Mouse (Mus musculus) neural tube, embryonic 14.5 days (tissue): ENCODE results near the gene Tkt. TPM values are rescaled to one million over a fixed set of nuclear protein-coding genes. Genes with fewer than 3 reads are reported as not detected.
A peak's percentile ranks its signal among the peaks of the same experiment; 100 is the strongest.

Experiments used
- ATAC-seq: fragments of 200-750 bp; cut with Nextera tagmentation; 2 replicates; pipeline ENCODE4 v1.8.0; 2017; ENCODE audit warnings: low read depth, mild to moderate bottlenecking, moderate TSS enrichment, moderate library complexity
- H3K27ac ChIP-seq: fragments of 300-500 bp; sonication (generic); 2 replicates; pipeline ENCODE4 v1.5.1; 2014; ENCODE audit warnings: low read depth, mild to moderate bottlenecking, control low read depth, low read length, moderate library complexity, mixed read lengths
- H3K27me3 ChIP-seq: fragments of 300-500 bp; sonication (generic); 2 replicates; pipeline ENCODE4 v1.6.1; 2014; ENCODE audit warnings: low read length; ENCODE audit not compliant: control insufficient read depth, insufficient read depth
- H3K36me3 ChIP-seq: fragments of 300-500 bp; sonication (generic); 2 replicates; pipeline ENCODE4 v1.6.1; 2014; ENCODE audit warnings: low read length, mixed read lengths; ENCODE audit not compliant: control insufficient read depth, insufficient read depth
- H3K4me1 ChIP-seq: fragments of 300-500 bp; sonication (generic); 2 replicates; pipeline ENCODE4 v1.6.1; 2014; ENCODE audit warnings: low read length; ENCODE audit not compliant: control insufficient read depth, insufficient read depth
- H3K4me2 ChIP-seq: fragments of 300-500 bp; sonication (generic); 2 replicates; pipeline ENCODE4 v1.6.1; 2014; ENCODE audit warnings: mild to moderate bottlenecking, low read depth, low read length, control low read depth
- H3K4me3 ChIP-seq: fragments of 300-500 bp; sonication (generic); 2 replicates; pipeline ENCODE4 v1.5.1; 2014; ENCODE audit warnings: low read depth, low read length, control low read depth, mixed read lengths
- H3K9ac ChIP-seq: fragments of 300-500 bp; sonication (generic); replicated peaks from 2 replicates; pipeline ENCODE4 v1.6.1; 2014; ENCODE audit warnings: low read depth, mild to moderate bottlenecking, control low read depth, low read length, mixed read lengths
- H3K9me3 ChIP-seq: fragments of 300-500 bp; sonication (generic); 2 replicates; pipeline ENCODE4 v1.6.1; 2016; ENCODE audit warnings: low read length; ENCODE audit not compliant: control insufficient read depth
- WGBS: fragments of 180-500 bp; shearing (Covaris S2); extraction: QIAGEN DNeasy Blood & Tissue Kit; methylation state at CpG from one replicate; pipeline ENCODE4 v1.1.7; 2014; 5-methylcytosine and 5-hydroxymethylcytosine counted together
- microRNA-seq: library from miRNA; unstranded; fragments of <30 nt; microRNA quantifications from one replicate; pipeline ENCODE4, GENCODE M21; 2016
- polyA plus RNA-seq: library from polyadenylated mRNA; unstranded; fragments of >200 nt; fragmentation: Nextera tagmentation; extraction: Ambion mirVana; gene quantifications from 2 replicates; pipeline ENCODE4 v1.2.1, GENCODE M21; 2014

Gene Tkt
- polyA plus RNA-seq, 1 experiment from 2014 or later: 81.9 TPM

- WGBS: 69% methylated on average over 2 of the region's 2 CpGs
- no peak overlapping the region for H3K27ac ChIP-seq
Measured at GRCm38 (mm10) chr14:30616751-30617150, 68.6 kb downstream of the Tkt start.

GRCm38 (mm10) chr14:30618746-30619275 lies 70.7 kb downstream of the Tkt start:
- Histone ChIP-seq H3K9ac (no peak overlapping the region), H3K27me3 (no peaks in the 10 kb centered on the region), H3K4me2 (no peak overlapping the region), H3K4me3 (no peak overlapping the region), H3K27ac (no peak overlapping the region), H3K9me3 (no peaks in the 10 kb centered on the region), H3K4me1 (no peaks in the 10 kb centered on the region), H3K36me3 (no peaks in the 10 kb centered on the region)
- no peak for ATAC-seq
- 91% methylated on average over 2 of the region's 2 CpGs for WGBS

More at GRCm38 (mm10) chr14:30616751-30617150, 68.6 kb downstream of the Tkt start:
- Histone ChIP-seq H3K4me3 (no peak overlapping the region), H3K9ac (no peak overlapping the region), H3K36me3 (no peaks in the 10 kb centered on the region), H3K4me1 (no peaks in the 10 kb centered on the region), H3K4me2 (no peak overlapping the region), H3K9me3 (no peaks in the 10 kb centered on the region), H3K27me3 (no peaks in the 10 kb centered on the region)
- no peak for ATAC-seq

DNA sequence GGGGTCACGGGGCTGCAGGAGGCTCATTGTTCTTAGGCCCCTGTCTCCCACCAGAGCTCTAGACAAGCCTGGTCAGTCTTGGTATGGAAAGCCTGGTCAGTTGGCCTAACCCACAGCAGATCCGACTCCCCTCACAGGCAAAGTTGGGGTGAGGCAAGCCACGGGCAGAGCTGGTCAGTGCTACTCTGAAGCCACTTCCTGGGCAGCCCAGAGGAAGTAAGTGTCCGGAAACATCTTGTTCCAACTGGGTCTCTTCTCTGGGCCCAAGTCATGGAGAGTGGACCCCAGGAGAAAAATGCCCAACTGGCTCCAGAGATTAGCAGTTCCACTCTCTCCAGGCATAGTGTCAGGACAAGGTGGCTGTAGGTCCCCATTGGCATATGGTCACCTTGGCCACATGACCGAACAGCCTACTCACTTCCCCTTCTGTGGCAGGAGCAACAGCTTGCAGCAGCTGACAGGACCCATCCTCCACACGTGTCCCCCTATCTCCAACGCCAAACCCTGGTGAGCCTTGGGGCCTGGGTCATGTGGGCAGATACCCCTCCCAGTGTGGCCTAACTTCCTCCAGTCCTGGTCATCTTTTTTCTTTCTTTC lies 71.9 kb downstream of the Tkt start:
- WGBS: 85% methylated on average over 7 of the region's 7 CpGs
- no peak for ATAC-seq
- H3K4me2 ChIP-seq: no peak overlapping the region
- H3K4me1 ChIP-seq: 0 out of 2 replicates have a peak, but pooled peaks cover 2% of the 10 kb centered on the region
- H3K27ac ChIP-seq: no peak overlapping the region
- H3K27me3 ChIP-seq: no peaks in the 10 kb centered on the region
- H3K36me3 ChIP-seq: no peaks in the 10 kb centered on the region
- no peaks in the 10 kb centered on the region for H3K9me3 ChIP-seq
- H3K4me3 ChIP-seq: no peak overlapping the region
- H3K9ac ChIP-seq: no peak overlapping the region

- Histone ChIP-seq H3K9ac (no peak overlapping the region), H3K4me1 (0 out of 2 replicates have a peak, but pooled peaks cover 2% of the 10 kb centered on the region), H3K27me3 (no peaks in the 10 kb centered on the region), H3K4me3 (no peak overlapping the region), H3K9me3 (no peaks in the 10 kb centered on the region), H3K4me2 (no peak overlapping the region), H3K27ac (no peak overlapping the region), H3K36me3 (no peaks in the 10 kb centered on the region)
- WGBS: 86% methylated on average over 7 of the region's 7 CpGs
- ATAC-seq: no peak
Measured at GRCm38 (mm10) chr14:30622130-30622529, 74.0 kb downstream of the Tkt start.

GRCm38 (mm10) chr14:30622556-30622955 lies 74.4 kb downstream of the Tkt start:
- ATAC-seq: no peak
- H3K4me2 ChIP-seq: no peak overlapping the region
- H3K4me3 ChIP-seq: no peak overlapping the region

More at GRCm38 (mm10) chr14:30622556-30622955, 74.4 kb downstream of the Tkt start:
- Histone ChIP-seq H3K9me3 (no peaks in the 10 kb centered on the region), H3K36me3 (no peaks in the 10 kb centered on the region), H3K4me1 (0 out of 2 replicates have a peak, but pooled peaks cover 2% of the 10 kb centered on the region), H3K27ac (no peak overlapping the region), H3K9ac (no peak overlapping the region), H3K27me3 (no peaks in the 10 kb centered on the region)
- WGBS: 94% methylated on average over 8 of the region's 8 CpGs

Small RNAs within 50 kb of the gene (microRNA-seq; reads per million reads assigned to microRNA genes)
- 3.4 reads per million, percentile 4 among the genes with 10 or more reads in this experiment for gene Mir3076

Other genes starting within 250 kb of the Tkt start
- gene Dcp1a, start 68.8 kb upstream of the Tkt start, polyA plus RNA-seq: 19.5 and 22.1 TPM in 2 replicates
- gene Cacna1d, start 56.9 kb upstream of the Tkt start, polyA plus RNA-seq: 14.8 and 23.9 TPM in 2 replicates
- 20.6 and 36.6 TPM in 2 replicates for gene Prkcd, start 77.9 kb downstream of the Tkt start, polyA plus RNA-seq
- gene Rft1, start 106.0 kb downstream of the Tkt start, polyA plus RNA-seq: 7.6 and 9.1 TPM in 2 replicates
- gene Sfmbt1, start 166.5 kb downstream of the Tkt start, polyA plus RNA-seq: 20.7 and 22.1 TPM in 2 replicates